Mouse (Mus musculus): ENCODE results near the gene Znhit1.

DNA sequence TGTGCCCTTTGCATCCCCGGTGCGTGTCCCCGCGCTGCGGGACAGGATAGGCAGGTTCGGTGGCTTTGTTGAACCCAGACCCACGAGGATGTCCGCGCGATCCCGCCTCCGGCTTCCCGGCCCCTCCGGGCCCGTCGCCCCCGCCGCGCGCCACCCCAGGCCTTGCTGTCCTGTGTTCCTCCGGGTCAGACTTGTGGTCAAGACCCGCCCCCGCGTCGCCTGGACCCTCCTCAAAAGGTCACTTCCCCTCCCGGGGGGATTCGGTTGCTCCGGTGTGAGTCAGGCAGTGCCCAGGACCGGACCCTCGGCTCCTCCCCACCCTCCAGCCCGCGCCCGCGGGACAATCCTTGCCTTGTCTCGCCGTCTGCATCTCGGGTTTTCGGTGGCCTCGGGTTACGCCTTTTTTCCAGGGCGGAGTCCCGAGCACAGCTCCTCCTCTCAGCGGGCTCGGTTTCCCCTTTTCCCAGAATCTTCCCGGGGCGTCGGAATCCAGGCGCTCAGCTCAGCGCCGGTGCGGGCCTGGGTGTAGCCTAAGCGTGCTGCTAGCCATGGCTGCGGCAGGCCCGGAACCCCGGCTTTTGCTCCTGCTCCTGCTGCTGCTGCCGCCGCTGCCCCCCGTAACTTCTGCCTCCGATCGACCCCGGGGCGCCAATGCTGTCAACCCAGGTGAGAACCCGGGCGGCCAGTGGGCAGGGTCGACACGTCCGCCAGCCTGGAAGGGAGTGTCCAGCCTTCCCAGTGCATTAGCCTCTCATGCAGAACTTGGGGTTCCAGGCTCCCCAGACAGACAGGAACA is 485 bp downstream of the Znhit1 start:
- no peak for TF ChIP-seq CTCF (IDR thresholded peaks at IDR 0.05; ENCODE audit: low read depth, low read length)
- TF ChIP-seq GATA1 (IDR thresholded peaks at IDR 0.05; ENCODE audit: borderline replicate concordance, low read length): no peak

Data from G1E (cell line).